ENCODE assay signal across 8 mouse cellular contexts in the genomic region with DNA sequence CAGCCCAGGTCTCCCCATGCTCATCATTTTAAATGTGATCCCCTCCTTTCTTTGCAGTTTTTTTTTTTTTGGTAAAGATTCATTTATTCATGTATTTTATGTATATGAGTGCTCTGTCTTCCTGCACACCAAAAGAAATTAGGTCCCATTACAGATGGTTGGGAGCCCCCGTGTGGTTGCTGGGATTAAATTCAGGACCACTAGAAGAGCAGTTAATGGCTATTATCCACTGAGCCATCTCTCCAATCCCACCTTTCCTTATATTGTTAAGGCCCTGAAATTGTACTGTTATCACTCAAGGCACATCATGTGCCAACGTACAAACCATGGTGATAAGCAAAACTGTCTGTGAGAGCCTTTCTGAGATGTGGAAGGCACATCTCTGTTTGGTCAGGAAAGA. TPM values are rescaled to one million over a fixed set of nuclear protein-coding genes. Genes with fewer than 3 reads are reported as not detected.
DNase-seq lines count a peak whose midpoint lies in the region; ATAC-seq and TF ChIP-seq lines count a peak whose summit lies in the region.

No protein-coding gene starts in this region.

- H3K9ac ChIP-seq in forebrain, embryonic 11.5 days (ENCODE audit: low read length) = no peak overlapping the region
- no peak overlapping the region for H3K9ac ChIP-seq in forebrain, embryonic 12.5 days
- no peak overlapping the region for H3K9ac ChIP-seq in liver, postnatal 0 days (replicated peaks)
- H3K9ac ChIP-seq in liver, embryonic 12.5 days = no peak overlapping the region
- H3K9ac ChIP-seq in hindbrain, postnatal 0 days (replicated peaks; ENCODE audit: low read length) = no peak overlapping the region
- no peak overlapping the region for H3K9ac ChIP-seq in heart, embryonic 12.5 days

- H3K4me1 ChIP-seq in forebrain, embryonic 11.5 days (replicated peaks; ENCODE audit: control insufficient read depth, insufficient read depth, low read length) = no peaks in the 10 kb centered on the region
- no peaks in the 10 kb centered on the region for H3K4me1 ChIP-seq in forebrain, embryonic 12.5 days
- H3K4me1 ChIP-seq in liver, postnatal 0 days (ENCODE audit: insufficient read depth) = no peaks in the 10 kb centered on the region
- H3K4me1 ChIP-seq in liver, embryonic 12.5 days = no peaks in the 10 kb centered on the region
- H3K4me1 ChIP-seq in hindbrain, postnatal 0 days (ENCODE audit: insufficient read depth, low read length) = no peaks in the 10 kb centered on the region
- H3K4me1 ChIP-seq in heart, embryonic 12.5 days (replicated peaks) = no peaks in the 10 kb centered on the region

- H3K27me3 ChIP-seq in forebrain, embryonic 11.5 days (ENCODE audit: control insufficient read depth, insufficient read depth, low read length) = no peaks in the 10 kb centered on the region
- H3K27me3 ChIP-seq in forebrain, embryonic 12.5 days = no peaks in the 10 kb centered on the region
- H3K27me3 ChIP-seq in liver, postnatal 0 days (ENCODE audit: insufficient read depth, low read length) = no peaks in the 10 kb centered on the region
- H3K27me3 ChIP-seq in liver, embryonic 12.5 days (replicated peaks) = no peaks in the 10 kb centered on the region
- H3K27me3 ChIP-seq in hindbrain, postnatal 0 days (ENCODE audit: insufficient read depth, low read length) = no peaks in the 10 kb centered on the region
- H3K27me3 ChIP-seq in splenic B cell, adult 2 months (ENCODE audit: control insufficient read depth, insufficient read depth, low read length, poor library complexity, severe bottlenecking) = no peaks in the 10 kb centered on the region
- H3K27me3 ChIP-seq in heart, embryonic 12.5 days (replicated peaks) = no peaks in the 10 kb centered on the region

- no peak overlapping the region for H3K4me3 ChIP-seq in forebrain, embryonic 11.5 days (ENCODE audit: low read depth, low read length)
- H3K4me3 ChIP-seq in forebrain, embryonic 12.5 days (replicated peaks) = no peak overlapping the region
- H3K4me3 ChIP-seq in liver, postnatal 0 days (ENCODE audit: low read depth, low read length) = no peak overlapping the region
- no peak overlapping the region for H3K4me3 ChIP-seq in liver, embryonic 12.5 days
- H3K4me3 ChIP-seq in hindbrain, postnatal 0 days (ENCODE audit: low read length) = no peak overlapping the region
- H3K4me3 ChIP-seq in heart, embryonic 12.5 days = no peak overlapping the region

- TF ChIP-seq CTCF in liver, postnatal 0 days (IDR thresholded peaks at IDR 0.05; ENCODE audit: low read depth) = peak; percentile 25; the same call in 1 of the 2 replicates
- TF ChIP-seq CTCF in hindbrain, postnatal 0 days (IDR thresholded peaks at IDR 0.05; ENCODE audit: low read depth) = peak; percentile 65

- no peak for ATAC-seq in forebrain, embryonic 11.5 days (replicated peaks; ENCODE audit: low FRiP score)
- no peak for ATAC-seq in forebrain, embryonic 12.5 days (ENCODE audit: low FRiP score)
- no peak for ATAC-seq in liver, postnatal 0 days
- ATAC-seq in liver, embryonic 12.5 days = no peak
- peak; percentile 53; the same call in 1 of the 2 replicates for ATAC-seq in hindbrain, postnatal 0 days
- no peak for ATAC-seq in heart, embryonic 12.5 days (ENCODE audit: insufficient number of reproducible peaks, low FRiP score)

- H3K9me3 ChIP-seq in forebrain, embryonic 11.5 days (ENCODE audit: control insufficient read depth, low read length) = no peaks in the 10 kb centered on the region
- no peaks in the 10 kb centered on the region for H3K9me3 ChIP-seq in forebrain, embryonic 12.5 days
- H3K9me3 ChIP-seq in liver, postnatal 0 days (ENCODE audit: low read length) = no peaks in the 10 kb centered on the region
- no peaks in the 10 kb centered on the region for H3K9me3 ChIP-seq in liver, embryonic 12.5 days (replicated peaks)
- no peaks in the 10 kb centered on the region for H3K9me3 ChIP-seq in hindbrain, postnatal 0 days (ENCODE audit: low read length)
- no peaks in the 10 kb centered on the region for H3K9me3 ChIP-seq in heart, embryonic 12.5 days (replicated peaks)

- DNase-seq in forebrain, embryonic 11.5 days (ENCODE audit: low spot score) = peak; percentile 57
- DNase-seq in liver, postnatal 0 days = no peak
- peak; percentile 71 for DNase-seq in hindbrain, postnatal 0 days (ENCODE audit: low spot score)
- peak; percentile 35 for DNase-seq in splenic B cell, adult 2 months (ENCODE audit: low read depth, low spot score)
- no peak for DNase-seq in cerebellum, adult 18-20 months

- no peaks in the 10 kb centered on the region for H3K36me3 ChIP-seq in forebrain, embryonic 11.5 days (ENCODE audit: control insufficient read depth, insufficient read depth, low read length)
- no peaks in the 10 kb centered on the region for H3K36me3 ChIP-seq in forebrain, embryonic 12.5 days (replicated peaks)
- H3K36me3 ChIP-seq in liver, postnatal 0 days (replicated peaks; ENCODE audit: insufficient read depth, low read length) = peaks cover 16% of the 10 kb centered on the region
- H3K36me3 ChIP-seq in liver, embryonic 12.5 days = peaks cover 7% of the 10 kb centered on the region; the same call in 1 of the 2 replicates
- no peaks in the 10 kb centered on the region for H3K36me3 ChIP-seq in hindbrain, postnatal 0 days (ENCODE audit: insufficient read depth, low read length)
- H3K36me3 ChIP-seq in splenic B cell, adult 2 months (ENCODE audit: control insufficient read depth, insufficient read depth, low read length, poor library complexity, severe bottlenecking) = peaks cover 4% of the 10 kb centered on the region; the same call in 1 of the 2 replicates
- H3K36me3 ChIP-seq in heart, embryonic 12.5 days = peaks cover 21% of the 10 kb centered on the region

- no peak for TF ChIP-seq EP300 in liver, postnatal 0 days (IDR thresholded peaks at IDR 0.05; ENCODE audit: low read depth)

- no peak overlapping the region for H3K27ac ChIP-seq in forebrain, embryonic 11.5 days (ENCODE audit: low read depth, low read length)
- no peak overlapping the region for H3K27ac ChIP-seq in forebrain, embryonic 12.5 days
- no peak overlapping the region for H3K27ac ChIP-seq in liver, postnatal 0 days (ENCODE audit: low read depth)
- no peak overlapping the region for H3K27ac ChIP-seq in liver, embryonic 12.5 days
- no peak overlapping the region for H3K27ac ChIP-seq in hindbrain, postnatal 0 days
- H3K27ac ChIP-seq in heart, embryonic 12.5 days (ENCODE audit: poor library complexity, severe bottlenecking) = no peak overlapping the region

- WGBS in forebrain, embryonic 11.5 days = 51% methylated on average over 2 of the region's 2 CpGs
- 34% methylated on average over 2 of the region's 2 CpGs for WGBS in forebrain, embryonic 12.5 days
- WGBS in liver, postnatal 0 days (ENCODE audit: insufficient replicate concordance) = 37% methylated on average over 2 of the region's 2 CpGs
- 40% methylated on average over 2 of the region's 2 CpGs for WGBS in liver, embryonic 12.5 days (ENCODE audit: insufficient replicate concordance)
- WGBS in hindbrain, postnatal 0 days = 32% methylated on average over 2 of the region's 2 CpGs
- 18% methylated on average over 2 of the region's 2 CpGs for WGBS in heart, embryonic 12.5 days

- H3K4me2 ChIP-seq in forebrain, embryonic 11.5 days (ENCODE audit: low read depth, low read length, severe bottlenecking) = no peak overlapping the region
- H3K4me2 ChIP-seq in forebrain, embryonic 12.5 days = no peak overlapping the region
- no peak overlapping the region for H3K4me2 ChIP-seq in liver, postnatal 0 days (ENCODE audit: low read depth, low read length)
- H3K4me2 ChIP-seq in liver, embryonic 12.5 days = no peak overlapping the region
- no peak overlapping the region for H3K4me2 ChIP-seq in hindbrain, postnatal 0 days (ENCODE audit: low read depth, low read length)
- no peak overlapping the region for H3K4me2 ChIP-seq in heart, embryonic 12.5 days

RNA-seq across cellular contexts. Expression of a gene that starts 19.1 kb away (rescaled TPM):
- polyA plus RNA-seq in forebrain, embryonic 11.5 days (2014; fragmentation: Nextera tagmentation; extraction: Ambion mirVana) = 0.11 TPM in 1 of 2 replicates, not detected in the other
- 0.17 TPM in 1 of 2 replicates, not detected in the other for polyA plus RNA-seq in forebrain, embryonic 12.5 days (2016; fragmentation: Nextera tagmentation; extraction: Ambion mirVana)
- polyA plus RNA-seq in liver, postnatal 0 days (2015; fragmentation: Nextera tagmentation; extraction: Ambion mirVana) = 0.11 and 0.12 TPM in 2 replicates
- polyA plus RNA-seq in liver, embryonic 12.5 days (2016; fragmentation: Nextera tagmentation; extraction: Ambion mirVana) = 0.04 and 0.05 TPM in 2 replicates
- total RNA-seq in hindbrain, postnatal 0 days (2014; rRNA removed) = 0.21 TPM in 1 of 2 replicates, not detected in the other
- polyA plus RNA-seq in hindbrain, postnatal 0 days (2015; fragmentation: Nextera tagmentation; extraction: Ambion mirVana) = 0.20 and 0.66 TPM in 2 replicates
- 1.1 and 1.4 TPM in 2 replicates for polyA plus RNA-seq in heart, embryonic 12.5 days (2016; fragmentation: Nextera tagmentation; extraction: Ambion mirVana)

Comparison
In these comparisons a context has a peak if more than half of its experiments do, and no peak if none do; other contexts are left out.
1. DNase-seq: peak in forebrain, embryonic 11.5 days (single experiment), hindbrain, postnatal 0 days (single experiment) and splenic B cell, adult 2 months (single experiment); none in liver, postnatal 0 days (single experiment) and cerebellum, adult 18-20 months (0 of 2).